Mouse (Mus musculus) liver, embryonic 14.5 days (tissue): ENCODE results near the gene Anxa4. TPM values are rescaled to one million over a fixed set of nuclear protein-coding genes. Genes with fewer than 3 reads are reported as not detected.

Source experiments
- ATAC-seq: fragments of 200-750 bp; cut with Nextera tagmentation; 2 replicates; pipeline ENCODE4 v1.8.0; 2017; ENCODE audit warnings: moderate number of reproducible peaks, mild to moderate bottlenecking, moderate library complexity; ENCODE audit not compliant: insufficient read depth
- DNase-seq, 3 experiments: peaks; one replicate each; pipeline ENCODE4 v3.0.0-alpha.2; 2012 to 2013; ENCODE audit warnings: low read depth in 3 of 3, low spot score in 3 of 3
- H3K27ac ChIP-seq: fragments of 300-500 bp; sonication (generic); 2 replicates; pipeline ENCODE4 v1.5.1; 2014; ENCODE audit warnings: moderate library complexity, mild to moderate bottlenecking, control low read depth, inconsistent platforms
- H3K27me3 ChIP-seq: fragments of 300-500 bp; sonication (generic); 2 replicates; pipeline ENCODE4 v1.6.1; 2014; ENCODE audit warnings: mild to moderate bottlenecking, low read length, moderate library complexity; ENCODE audit not compliant: control insufficient read depth, insufficient read depth
- H3K36me3 ChIP-seq: fragments of 300-500 bp; sonication (generic); replicated peaks from 2 replicates; pipeline ENCODE4 v1.6.1; 2014; ENCODE audit warnings: low read depth; ENCODE audit not compliant: control insufficient read depth, insufficient read depth
- H3K4me1 ChIP-seq, 2 experiments: fragments of 200-500 bp in 1 of 2; fragments of 300-500 bp in 1 of 2; sonication (generic) in 1 of 2; replicated peaks; 2 replicates each; pipeline ENCODE4 v1.6.1; 2012 to 2014; ENCODE audit warnings: antibody characterized with exemption in 1 of 2, inconsistent platforms in 1 of 2, low read length in 1 of 2; ENCODE audit not compliant: control insufficient read depth in 2 of 2, insufficient read depth in 2 of 2
- H3K4me2 ChIP-seq: fragments of 300-500 bp; sonication (generic); 2 replicates; pipeline ENCODE4 v1.6.1; 2014; ENCODE audit warnings: low read depth, mild to moderate bottlenecking, control low read depth, moderate library complexity
- H3K4me3 ChIP-seq, 2 experiments: fragments of 200-500 bp in 1 of 2; fragments of 300-500 bp in 1 of 2; sonication (generic) in 1 of 2; 2 replicates each; pipeline ENCODE4 v1.5.1; 2012 to 2014; ENCODE audit warnings: low read depth in 2 of 2, low read length in 2 of 2, mild to moderate bottlenecking in 2 of 2, control low read depth in 1 of 2, inconsistent platforms in 1 of 2, moderate library complexity in 1 of 2; ENCODE audit not compliant: insufficient read depth in 1 of 2
- H3K9ac ChIP-seq: fragments of 300-500 bp; sonication (generic); replicated peaks from 2 replicates; pipeline ENCODE4 v1.6.1; 2014; ENCODE audit warnings: mild to moderate bottlenecking, control low read depth, moderate library complexity
- H3K9me3 ChIP-seq: fragments of 300-500 bp; sonication (generic); 2 replicates; pipeline ENCODE4 v1.6.1; 2016; ENCODE audit warnings: low read length, mixed read lengths; ENCODE audit not compliant: control insufficient read depth
- CTCF ChIP-seq: IDR thresholded peaks from 2 replicates; pipeline ENCODE4 v1.5.1; 2016; ENCODE audit warnings: antibody characterized with exemption, low read depth, control low read depth
- EP300 ChIP-seq: IDR thresholded peaks from 2 replicates; pipeline ENCODE4 v1.6.1; 2016; ENCODE audit warnings: antibody characterized with exemption, low read depth
- WGBS: fragments of 180-500 bp; shearing (Covaris S2); extraction: QIAGEN DNeasy Blood & Tissue Kit; methylation state at CpG from one replicate; pipeline ENCODE4 v1.1.7; 2014; ENCODE audit not compliant: insufficient replicate concordance; 5-methylcytosine and 5-hydroxymethylcytosine counted together
- polyA plus RNA-seq, 2 experiments: library from polyadenylated mRNA; depleted of rRNA in 1 of 2; stranded (reverse) in 1 of 2; unstranded in 1 of 2; fragments of >200 nt; fragmentation: Nextera tagmentation in 1 of 2; extraction: Ambion mirVana in 1 of 2; gene quantifications; 2 replicates each; pipeline versions ENCODE4 v1.2.1 to v1.2.3; 2012 to 2014

The Anxa4 gene
- polyA plus RNA-seq, 2 experiments, result 16.4 to 29.4 TPM

GRCm38 (mm10) chr6:86768186-86768776 lies 25.1 kb downstream of the Anxa4 start:
- Histone ChIP-seq H3K4me1 (0 out of 4 replicates have a peak, but pooled peaks cover 0 to 3% of the 10 kb centered on the region in 2 experiments), H3K4me2 (no peak overlapping the region), H3K27me3 (no peaks in the 10 kb centered on the region), H3K27ac (no peak overlapping the region), H3K4me3 (no peak overlapping the region), H3K9ac (no peak overlapping the region), H3K36me3 (no peaks in the 10 kb centered on the region), H3K9me3 (no peaks in the 10 kb centered on the region)
- no peak for TF ChIP-seq CTCF
- no peak for TF ChIP-seq EP300
- ATAC-seq, result no peak
- no peak for DNase-seq
- 69% methylated on average over 4 of the region's 4 CpGs for WGBS

DNA sequence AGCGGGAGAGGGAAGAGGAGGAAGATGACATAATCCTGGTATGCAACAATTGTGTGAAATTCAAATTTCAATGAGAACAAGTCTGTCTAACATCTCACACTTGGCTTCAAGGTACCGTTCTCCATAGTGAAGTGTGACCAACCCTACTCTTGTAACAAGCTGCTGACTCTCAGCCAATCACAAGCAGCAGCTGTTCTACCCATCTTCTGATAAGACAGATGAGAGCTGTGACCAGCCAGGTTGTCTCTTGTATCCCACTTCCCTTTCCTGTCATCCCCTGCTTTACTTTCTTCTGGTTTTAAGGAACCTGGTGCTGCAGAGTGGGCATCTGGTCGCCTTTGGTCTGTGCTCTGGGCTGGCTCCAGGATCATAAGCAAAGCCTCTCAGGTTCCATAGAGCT lies 25.9 kb downstream of the Anxa4 start:
- ATAC-seq (no peak), DNase-seq (no peak)
- WGBS, result 32% methylated on average over 3 of the region's 3 CpGs
- H3K4me3 ChIP-seq, result no peak overlapping the region
- no peaks in the 10 kb centered on the region for H3K27me3 ChIP-seq
- H3K36me3 ChIP-seq, result no peaks in the 10 kb centered on the region
- H3K27ac ChIP-seq, result no peak overlapping the region
- H3K4me1 ChIP-seq, result 0 out of 4 replicates have a peak, but pooled peaks cover 0 to 3% of the 10 kb centered on the region in 2 experiments
- no peak overlapping the region for H3K9ac ChIP-seq
- TF ChIP-seq CTCF, result no peak
- TF ChIP-seq EP300, result no peak
- no peaks in the 10 kb centered on the region for H3K9me3 ChIP-seq
- no peak overlapping the region for H3K4me2 ChIP-seq

GRCm38 (mm10) chr6:86765637-86766059 lies 27.7 kb downstream of the Anxa4 start:
- Histone ChIP-seq H3K4me3 (no peak overlapping the region), H3K9ac (no peak overlapping the region), H3K27ac (no peak overlapping the region), H3K36me3 (no peaks in the 10 kb centered on the region), H3K9me3 (no peaks in the 10 kb centered on the region), H3K4me2 (peak overlapping the region; percentile 34), H3K27me3 (no peaks in the 10 kb centered on the region), H3K4me1 (0 out of 4 replicates have a peak, but pooled peaks cover 0 to 3% of the 10 kb centered on the region in 2 experiments)
- no peak for TF ChIP-seq CTCF
- TF ChIP-seq EP300, result no peak
- ATAC-seq, result peak; percentile 56
- WGBS, result 39% methylated on average over 6 of the region's 6 CpGs
- DNase-seq, result peak in 1 of 3 experiments; percentile 9

- DNase-seq, result no peak
- WGBS, result 74% methylated on average over 10 of the region's 10 CpGs
- no peak overlapping the region for H3K4me2 ChIP-seq
- no peak overlapping the region for H3K4me3 ChIP-seq
- no peaks in the 10 kb centered on the region for H3K27me3 ChIP-seq
- H3K27ac ChIP-seq, result no peak overlapping the region
- H3K4me1 ChIP-seq, result peaks cover 0 to 4% of the 10 kb centered on the region in 2 experiments; a peak in 1 of 4 replicates
- ATAC-seq, result no peak
- H3K36me3 ChIP-seq, result no peaks in the 10 kb centered on the region
- no peak overlapping the region for H3K9ac ChIP-seq
- peak; percentile 47; the same call in 1 of the 2 replicates for TF ChIP-seq CTCF
- no peak for TF ChIP-seq EP300
- no peaks in the 10 kb centered on the region for H3K9me3 ChIP-seq
These were observed 39.1 kb downstream of the Anxa4 start for GRCm38 (mm10) chr6:86754105-86754863.

DNA sequence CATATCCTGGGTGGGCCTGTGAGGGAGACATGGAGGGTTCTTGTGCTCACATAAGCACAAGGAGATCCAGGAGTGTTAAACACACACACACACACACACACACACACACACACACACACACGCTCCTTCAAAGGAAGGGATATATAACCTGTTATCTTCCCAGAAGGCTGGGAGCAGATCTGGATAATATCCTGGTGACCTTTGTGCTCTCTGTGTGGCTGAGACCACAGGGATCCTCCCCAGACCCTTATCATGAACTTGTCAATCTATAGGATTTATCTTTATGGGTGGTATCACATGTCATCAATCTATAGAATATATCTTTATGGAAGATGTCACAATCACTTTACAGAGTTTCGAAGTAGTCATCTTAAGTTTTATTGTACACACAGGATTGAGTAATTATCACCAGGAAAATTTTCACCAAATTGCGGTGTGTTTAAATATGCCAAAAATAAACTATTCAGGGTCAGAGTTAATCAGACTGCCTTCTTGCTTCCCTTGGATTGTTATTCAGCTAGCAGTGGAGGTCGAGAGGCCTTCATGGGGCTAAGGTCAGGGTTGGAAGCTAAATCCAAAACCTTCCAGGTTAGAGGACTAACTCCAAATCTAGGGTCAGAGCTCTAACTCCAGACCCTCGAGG lies 40.4 kb downstream of the Anxa4 start:
- no peak overlapping the region for H3K27ac ChIP-seq
- DNase-seq (no peak), ATAC-seq (no peak)
- 64% methylated on average over 5 of the region's 5 CpGs for WGBS
- H3K4me2 ChIP-seq, result no peak overlapping the region
- no peak overlapping the region for H3K4me3 ChIP-seq
- no peak for TF ChIP-seq EP300
- no peak for TF ChIP-seq CTCF
- H3K36me3 ChIP-seq, result no peaks in the 10 kb centered on the region
- H3K9ac ChIP-seq, result no peak overlapping the region
- peaks cover 0 to 4% of the 10 kb centered on the region in 2 experiments; a peak in 1 of 4 replicates for H3K4me1 ChIP-seq
- no peaks in the 10 kb centered on the region for H3K9me3 ChIP-seq
- no peaks in the 10 kb centered on the region for H3K27me3 ChIP-seq
